Mouse (Mus musculus): ENCODE measurements around the gene Ntm.

The Ntm gene

DNA sequence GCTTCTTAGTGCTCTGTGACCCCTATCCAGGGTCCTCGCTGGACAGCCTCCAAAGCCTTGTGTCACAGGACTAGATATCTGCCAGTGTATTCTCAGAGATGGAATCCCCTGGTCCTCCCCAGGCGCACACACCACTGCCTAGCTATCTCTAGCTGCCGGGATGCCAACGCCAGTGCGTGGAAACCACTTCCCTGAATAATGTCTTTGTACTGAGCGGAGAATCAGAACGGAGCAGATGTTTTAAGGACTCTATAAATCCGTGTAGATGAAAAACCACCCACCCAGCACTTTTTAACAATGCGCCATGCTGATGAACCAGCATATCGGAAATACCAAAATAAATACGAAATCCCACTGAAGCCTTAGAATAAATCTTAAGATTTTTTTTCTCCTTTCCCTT lies 384.7 kb downstream of the Ntm start:
- peak in 1 of 2 experiments; percentile 38 for DNase-seq (ENCODE audit: low spot score in 2 of 2)

DNA sequence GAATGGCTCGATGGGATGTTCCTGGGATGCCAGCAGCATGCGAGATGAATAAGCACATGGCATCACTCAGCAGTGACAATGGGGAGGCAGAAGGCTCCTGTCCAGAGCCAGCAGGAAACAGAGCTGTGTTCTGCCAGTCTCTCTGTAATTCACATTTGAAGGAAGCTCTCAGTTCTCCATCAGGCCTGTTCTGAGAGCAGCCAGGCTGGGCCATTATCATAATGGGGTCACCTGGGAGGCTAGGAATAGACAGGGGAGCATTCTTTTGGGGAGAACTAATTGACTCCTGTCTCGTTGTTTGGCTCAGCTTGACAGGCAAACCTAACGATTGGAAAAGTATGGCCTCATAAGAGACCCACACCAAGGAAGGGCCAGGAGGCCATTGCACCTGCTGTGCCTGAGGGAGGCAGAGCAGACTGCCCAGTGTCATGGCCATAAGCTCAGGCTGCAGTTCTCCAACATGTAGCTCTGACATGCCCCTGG lies 386.8 kb downstream of the Ntm start:
- DNase-seq (ENCODE audit: low spot score in 2 of 2) = no peak

DNA sequence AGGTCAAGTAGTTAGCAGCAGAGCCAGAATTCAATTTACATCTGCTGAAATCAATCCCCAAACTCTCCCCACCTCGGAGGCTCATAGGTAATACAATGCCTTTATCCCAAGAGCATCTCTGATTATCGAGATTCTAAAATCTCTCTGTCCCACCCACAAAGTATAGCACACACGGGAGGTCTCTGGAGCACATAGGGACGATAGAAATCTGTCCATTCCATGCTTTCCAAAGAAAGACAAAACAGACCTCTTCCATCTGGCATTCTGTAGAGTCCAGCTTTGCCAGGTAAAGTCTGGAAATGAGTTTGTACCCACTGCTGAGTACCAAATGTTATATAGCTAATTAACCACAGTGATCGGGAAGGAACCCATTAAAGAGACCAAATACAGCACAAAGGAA lies 388.4 kb downstream of the Ntm start:
- no peak for DNase-seq (ENCODE audit: low spot score in 2 of 2)

DNA sequence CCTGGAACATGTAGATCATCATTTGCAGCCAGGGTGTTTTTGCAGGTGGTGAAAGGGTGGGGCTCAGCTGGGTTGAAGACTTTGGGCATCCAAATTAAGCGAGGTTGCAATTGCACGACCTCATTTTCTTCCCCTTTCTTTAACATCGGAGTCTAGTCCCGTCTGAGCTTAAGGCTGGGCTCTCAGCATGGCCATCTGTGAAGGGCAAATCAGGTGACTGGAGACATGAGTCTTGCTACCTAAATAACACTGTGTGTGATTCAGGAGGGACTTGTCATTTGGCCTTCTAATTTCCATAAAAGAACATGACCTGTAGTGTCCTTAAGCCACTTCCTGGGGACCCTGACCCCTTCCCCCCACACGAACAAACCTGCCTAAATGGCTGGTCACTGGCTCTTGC lies 394.4 kb downstream of the Ntm start:
- no peak for DNase-seq (ENCODE audit: low spot score in 2 of 2)

- peak; percentile 17 to 41 for DNase-seq (ENCODE audit: low spot score in 2 of 2)
Observed at GRCm38 (mm10) chr9:29562419-29563071, 400.4 kb downstream of the Ntm start.

- no peak for DNase-seq (ENCODE audit: low spot score in 2 of 2)
Observed at GRCm38 (mm10) chr9:29558915-29559314, 404.0 kb downstream of the Ntm start.

DNA sequence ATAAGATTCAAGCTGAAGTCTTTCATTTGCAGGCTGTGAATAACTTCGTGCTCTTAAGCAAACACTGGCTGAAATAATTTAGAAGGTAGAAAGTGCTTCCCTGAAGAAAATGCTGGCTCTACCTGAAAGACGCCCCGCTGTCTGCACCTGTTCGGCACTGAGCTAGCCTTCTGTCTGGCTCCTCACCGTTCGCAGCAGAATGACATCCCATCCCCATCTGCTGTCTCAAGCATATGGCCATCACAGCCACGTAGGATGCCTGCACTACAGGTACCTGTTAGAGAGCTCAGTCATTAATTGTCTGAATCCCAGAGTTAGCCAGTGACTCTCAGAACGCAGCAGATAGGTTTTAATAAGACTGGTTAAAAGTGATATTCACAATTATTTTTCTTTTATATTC lies 412.4 kb downstream of the Ntm start:
- no peak for DNase-seq (ENCODE audit: low spot score in 2 of 2)

GRCm38 (mm10) chr9:29550107-29550506 lies 412.8 kb downstream of the Ntm start:
- DNase-seq (ENCODE audit: low spot score in 2 of 2) = no peak

GRCm38 (mm10) chr9:29536415-29536814 lies 426.5 kb downstream of the Ntm start:
- no peak for DNase-seq (ENCODE audit: low spot score in 2 of 2)

DNA sequence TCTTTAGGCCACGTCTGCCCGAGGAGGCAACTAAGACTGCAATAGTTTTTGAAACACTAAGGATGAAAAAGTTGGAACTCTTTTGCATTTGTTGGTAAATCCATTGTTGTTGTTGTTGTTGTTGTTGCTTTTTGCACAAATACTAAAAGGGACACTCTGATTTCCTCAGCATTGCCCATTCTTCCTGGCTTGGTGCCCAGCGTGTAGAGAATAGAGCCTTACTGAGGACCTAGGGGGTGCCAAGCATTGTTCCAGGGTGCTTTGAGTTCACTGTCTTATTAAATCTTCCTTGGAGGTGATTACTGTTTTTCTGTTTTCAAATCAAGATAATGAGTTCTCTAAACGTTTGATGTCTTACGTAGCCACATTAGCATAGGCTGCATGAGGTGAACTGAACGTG lies 428.2 kb downstream of the Ntm start:
- no peak for DNase-seq (ENCODE audit: low spot score in 2 of 2)

- no peak for DNase-seq (ENCODE audit: low spot score in 2 of 2)
Observed at GRCm38 (mm10) chr9:29534304-29534703, 428.6 kb downstream of the Ntm start.

DNA sequence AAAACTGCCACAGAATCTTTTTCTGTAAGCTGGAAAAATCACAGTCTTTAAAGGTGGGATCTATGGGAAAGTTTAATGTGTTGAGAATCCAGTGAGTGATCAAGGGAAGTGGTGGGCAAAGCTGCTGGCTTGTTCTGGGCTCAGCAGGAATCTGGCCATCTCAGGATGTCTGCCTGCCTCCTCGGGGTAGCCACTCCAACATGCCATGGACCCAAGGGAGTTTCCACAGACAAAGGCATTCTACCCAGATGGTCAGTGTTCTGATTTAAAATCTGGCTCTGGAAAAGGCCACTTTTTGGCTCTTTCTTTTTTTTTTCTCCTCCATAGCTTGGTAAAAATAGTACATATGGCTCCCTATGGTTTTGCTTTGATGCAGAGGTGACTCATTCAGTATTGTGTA lies 429.4 kb downstream of the Ntm start:
- no peak for DNase-seq (ENCODE audit: low spot score in 2 of 2)

DNA sequence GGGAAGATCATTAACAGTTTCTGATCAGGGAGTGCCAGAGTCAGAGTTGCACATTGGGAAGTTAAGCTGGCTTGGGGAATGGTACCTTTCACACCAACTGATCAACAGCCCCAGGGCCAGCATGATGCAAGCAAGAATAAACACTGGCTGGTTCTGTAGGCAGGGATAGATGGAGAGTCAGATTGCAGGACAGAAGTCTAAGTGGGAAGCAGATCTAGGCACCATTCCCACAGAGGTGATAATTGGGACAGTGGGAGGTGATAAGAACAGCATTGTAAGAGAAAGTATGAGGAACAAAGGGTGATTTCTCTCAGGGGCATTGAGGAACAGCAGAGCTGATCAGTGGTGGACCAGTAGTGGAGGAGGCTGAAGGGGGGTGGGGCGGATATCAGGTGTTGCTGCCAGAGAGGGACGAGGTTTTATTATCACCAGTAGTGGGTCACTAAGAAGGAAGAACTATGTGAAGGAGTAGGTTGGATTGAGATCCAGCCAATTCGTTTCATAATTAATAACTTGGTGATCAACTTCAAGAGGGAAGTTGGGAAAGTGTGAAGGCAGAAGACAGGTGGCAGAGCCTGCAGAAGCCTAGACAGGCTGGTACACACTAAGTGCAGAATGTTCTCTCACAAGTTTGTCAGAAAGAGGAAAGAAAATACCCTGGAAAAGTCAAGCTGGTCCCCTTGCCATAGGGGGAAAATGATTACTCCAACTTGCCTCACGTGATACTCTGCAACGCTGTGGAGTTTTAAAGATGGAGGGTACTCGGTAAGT lies 431.6 kb downstream of the Ntm start:
- peak; percentile 31 to 38 for DNase-seq (ENCODE audit: low spot score in 2 of 2)

- DNase-seq (ENCODE audit: low spot score in 2 of 2) = no peak
Observed at GRCm38 (mm10) chr9:29524109-29524508, 438.8 kb downstream of the Ntm start.

DNA sequence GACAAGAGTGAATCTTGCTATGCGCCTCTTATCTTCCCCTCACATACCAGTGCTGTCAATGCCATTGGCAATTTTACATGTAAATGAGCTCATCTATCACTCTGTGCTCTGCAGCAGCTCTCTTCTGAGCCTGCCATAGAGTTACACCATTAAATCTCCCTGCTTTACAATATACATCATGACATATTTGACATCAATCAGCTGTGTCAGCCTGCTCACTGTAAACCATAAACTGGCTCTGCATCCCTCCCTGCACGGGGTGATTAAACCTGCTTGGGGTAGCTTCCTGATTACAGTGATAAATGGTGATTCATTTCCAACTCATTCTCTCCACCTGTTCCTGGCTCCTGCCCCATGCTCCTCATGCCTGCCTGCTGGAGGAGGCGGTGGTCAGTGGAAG lies 439.7 kb downstream of the Ntm start:
- no peak for DNase-seq (ENCODE audit: low spot score in 2 of 2)

DNA sequence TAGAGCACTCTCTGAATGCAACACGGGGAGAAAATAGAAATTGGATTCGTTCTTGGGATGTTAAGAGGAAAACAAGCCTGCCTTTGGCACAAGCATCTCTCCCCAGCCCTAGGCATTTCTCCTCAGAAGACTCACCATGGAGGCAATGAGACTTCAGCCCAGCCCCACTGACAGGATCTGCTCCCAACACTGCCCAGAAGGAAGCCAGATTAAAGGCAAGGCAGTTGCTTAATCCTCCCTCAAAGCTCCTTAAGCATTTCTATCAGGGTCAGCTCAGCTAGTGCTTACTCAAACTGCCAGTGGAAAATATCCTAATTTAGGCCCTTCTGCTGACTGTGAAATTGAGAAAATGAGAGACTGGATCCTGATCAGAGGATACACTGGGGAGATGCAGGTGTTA lies 443.8 kb downstream of the Ntm start:
- DNase-seq (ENCODE audit: low spot score in 2 of 2) = no peak

DNA sequence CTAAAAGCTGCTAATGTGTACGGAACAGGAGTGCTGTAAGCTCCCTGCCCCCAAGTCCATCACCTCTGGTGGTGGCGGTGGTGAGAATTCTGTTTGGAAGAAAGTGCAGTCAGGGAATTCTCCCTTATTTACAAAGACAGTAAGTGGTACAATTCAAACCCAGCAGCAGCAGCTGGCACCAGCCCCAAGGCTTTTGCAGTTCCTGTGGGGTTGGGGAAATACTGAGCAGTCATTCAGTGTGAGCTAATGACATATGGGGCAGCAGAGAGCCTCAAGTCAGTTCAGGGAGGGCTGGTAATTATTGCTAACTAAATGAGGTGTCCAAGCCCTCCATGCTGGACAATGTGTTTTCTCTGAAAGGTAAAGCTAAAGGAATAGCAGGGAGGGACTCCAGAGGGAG lies 446.3 kb downstream of the Ntm start:
- no peak for DNase-seq (ENCODE audit: low spot score in 2 of 2)

- DNase-seq (ENCODE audit: low spot score in 2 of 2) = no peak
Observed at GRCm38 (mm10) chr9:29514588-29515356, 448.2 kb downstream of the Ntm start.

GRCm38 (mm10) chr9:29496002-29496401 lies 466.9 kb downstream of the Ntm start:
- no peak for DNase-seq (ENCODE audit: low spot score in 2 of 2)

- no peak for DNase-seq (ENCODE audit: low spot score in 2 of 2)
Observed at GRCm38 (mm10) chr9:29482272-29482671, 480.7 kb downstream of the Ntm start.

DNA sequence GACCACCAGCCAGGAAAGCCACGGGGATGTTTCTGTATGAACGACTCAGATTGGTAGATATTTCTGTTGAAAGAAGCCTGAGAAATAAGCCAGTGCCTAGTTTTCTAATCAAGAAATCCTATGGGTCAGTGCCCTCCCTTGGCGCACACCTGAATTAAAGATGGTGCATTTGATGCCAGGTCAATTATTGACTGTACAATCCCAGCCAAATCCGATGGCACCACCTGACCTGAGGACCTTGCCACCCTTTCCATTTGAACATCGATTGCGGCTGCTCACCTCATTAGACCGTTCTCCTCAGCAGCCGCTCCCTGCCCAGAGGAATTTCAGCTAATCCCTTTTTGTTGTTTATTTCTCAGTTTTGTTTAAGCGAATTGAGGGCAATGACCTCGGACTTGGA lies 483.9 kb downstream of the Ntm start:
- DNase-seq (ENCODE audit: low spot score in 2 of 2) = no peak

GRCm38 (mm10) chr9:29477219-29477618 lies 485.7 kb downstream of the Ntm start:
- DNase-seq (ENCODE audit: low spot score in 2 of 2) = no peak

DNA sequence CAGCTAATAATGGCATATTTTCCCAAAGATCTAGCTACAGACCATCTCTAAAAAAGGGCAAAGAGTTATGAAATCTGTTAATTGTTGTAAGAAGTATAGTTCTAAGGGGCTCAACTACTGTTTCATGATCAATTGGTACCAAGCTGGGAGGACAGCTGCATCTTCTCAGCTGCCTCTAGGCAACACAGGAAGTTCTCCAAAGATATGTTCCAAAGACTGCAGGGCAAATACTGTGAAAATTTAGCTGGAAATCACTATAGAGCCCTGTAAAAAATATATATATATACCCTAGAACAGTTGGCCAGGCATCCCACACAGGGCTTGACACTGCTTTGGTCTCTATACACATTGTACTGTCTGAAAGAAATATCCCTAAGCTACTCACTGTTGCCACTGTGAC lies 489.5 kb downstream of the Ntm start:
- no peak for DNase-seq (ENCODE audit: low spot score in 2 of 2)

Measured in right cerebral cortex, postnatal 36 days (tissue).